Mouse (Mus musculus) intestine, embryonic 14.5 days (tissue): ENCODE data around the gene Nxn. TPM values are rescaled to one million over a fixed set of nuclear protein-coding genes. Genes with fewer than 3 reads are reported as not detected.

ENCODE experiments used
- ATAC-seq: fragments of 200-750 bp; cut with Nextera tagmentation; replicated peaks from 2 replicates; pipeline ENCODE4 v1.8.0; 2017; ENCODE audit warnings: low read depth, moderate number of reproducible peaks, moderate TSS enrichment, moderate library complexity; ENCODE audit not compliant: low FRiP score, low TSS enrichment
- DNase-seq: peaks from one replicate; pipeline ENCODE4 v3.0.0-alpha.2; 2018; ENCODE audit warnings: low spot score
- H3K27ac ChIP-seq: fragments of 300-500 bp; sonication (generic); 2 replicates; pipeline ENCODE4 v1.5.1; 2014; ENCODE audit warnings: low read depth, mild to moderate bottlenecking, control low read depth
- H3K27me3 ChIP-seq: fragments of 300-500 bp; sonication (generic); replicated peaks from 2 replicates; pipeline ENCODE4 v1.6.1; 2014; ENCODE audit warnings: low read length, control low read depth; ENCODE audit not compliant: control insufficient read depth, insufficient read depth
- H3K36me3 ChIP-seq: fragments of 300-500 bp; sonication (generic); 2 replicates; pipeline ENCODE4 v1.6.1; 2014; ENCODE audit warnings: low read length, control low read depth; ENCODE audit not compliant: control insufficient read depth, insufficient read depth
- H3K4me1 ChIP-seq: fragments of 300-500 bp; sonication (generic); replicated peaks from 2 replicates; pipeline ENCODE4 v1.6.1; 2014; ENCODE audit warnings: low read length, control low read depth, mixed read lengths; ENCODE audit not compliant: control insufficient read depth, insufficient read depth
- H3K4me2 ChIP-seq: fragments of 300-500 bp; sonication (generic); 2 replicates; pipeline ENCODE4 v1.6.1; 2014; ENCODE audit warnings: low read length
- H3K4me3 ChIP-seq: fragments of 300-500 bp; sonication (generic); 2 replicates; pipeline ENCODE4 v1.5.1; 2014; ENCODE audit warnings: low read depth, low read length, control low read depth, mixed read lengths
- H3K9ac ChIP-seq: fragments of 300-500 bp; sonication (generic); 2 replicates; pipeline ENCODE4 v1.6.1; 2014; ENCODE audit warnings: mild to moderate bottlenecking, low read length
- H3K9me3 ChIP-seq: fragments of 300-500 bp; sonication (generic); 2 replicates; pipeline ENCODE4 v1.6.1; 2016; ENCODE audit warnings: low read length, control low read depth; ENCODE audit not compliant: control insufficient read depth
- WGBS: fragments of 180-500 bp; shearing (Covaris S2); extraction: QIAGEN DNeasy Blood & Tissue Kit; methylation state at CpG from one replicate; pipeline ENCODE4 v1.1.7; 2014; 5-methylcytosine and 5-hydroxymethylcytosine counted together
- polyA plus RNA-seq: library from polyadenylated mRNA; unstranded; fragments of >200 nt; fragmentation: Nextera tagmentation; extraction: Ambion mirVana; gene quantifications from 2 replicates; pipeline ENCODE4 v1.2.1, GENCODE M21; 2014

Gene Nxn
- polyA plus RNA-seq, 1 experiment from 2014 or later, result 45.8 TPM

DNA sequence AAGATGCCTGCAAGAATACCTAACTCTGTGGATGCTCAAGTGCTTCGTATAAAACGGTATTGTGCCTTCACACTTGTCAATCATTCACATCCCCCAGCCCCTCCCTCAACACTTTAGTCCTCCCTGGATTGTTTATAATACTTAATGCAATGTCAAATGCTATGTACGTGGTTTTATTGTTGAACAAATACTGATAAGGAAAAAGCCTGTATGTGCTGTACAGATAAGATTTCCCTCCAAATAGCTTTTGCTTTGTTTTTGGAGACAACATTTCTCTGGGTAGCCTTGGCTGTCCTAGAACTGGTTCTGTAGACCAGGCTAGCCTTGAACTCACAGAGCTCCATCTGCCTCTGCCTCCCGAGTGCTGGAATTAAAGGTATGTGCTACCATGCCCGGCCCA, 59.1 kb downstream of the Nxn start:
- Histone ChIP-seq H3K9me3 (no peaks in the 10 kb centered on the region), H3K4me1 (peaks cover 53% of the 10 kb centered on the region), H3K4me2 (no peak overlapping the region), H3K9ac (no peak overlapping the region), H3K36me3 (no peaks in the 10 kb centered on the region), H3K27ac (no peak overlapping the region), H3K4me3 (no peak overlapping the region), H3K27me3 (no peaks in the 10 kb centered on the region)
- DNase-seq (no peak), ATAC-seq (no peak)
- WGBS, result 69% methylated on average over 5 of the region's 5 CpGs

DNA sequence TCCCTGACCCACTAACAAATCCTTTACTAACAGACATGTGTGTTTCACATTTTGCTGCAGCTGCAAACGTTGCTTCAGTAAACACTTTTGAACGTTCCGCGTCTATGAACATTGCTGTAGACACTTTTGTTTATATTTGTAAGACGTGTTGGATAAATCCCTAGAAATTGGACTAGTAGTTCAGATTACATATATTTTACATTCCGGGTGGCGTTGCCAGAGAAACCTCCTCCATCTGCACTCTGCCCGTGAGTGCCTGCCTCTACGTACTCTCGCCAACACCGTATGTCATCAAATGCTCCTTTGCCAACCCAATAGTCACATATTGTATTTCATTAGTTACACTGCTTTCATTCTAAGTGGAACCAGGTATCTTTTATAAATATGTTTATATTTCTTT, 59.8 kb downstream of the Nxn start:
- no peak for ATAC-seq
- no peak overlapping the region for H3K9ac ChIP-seq

DNA sequence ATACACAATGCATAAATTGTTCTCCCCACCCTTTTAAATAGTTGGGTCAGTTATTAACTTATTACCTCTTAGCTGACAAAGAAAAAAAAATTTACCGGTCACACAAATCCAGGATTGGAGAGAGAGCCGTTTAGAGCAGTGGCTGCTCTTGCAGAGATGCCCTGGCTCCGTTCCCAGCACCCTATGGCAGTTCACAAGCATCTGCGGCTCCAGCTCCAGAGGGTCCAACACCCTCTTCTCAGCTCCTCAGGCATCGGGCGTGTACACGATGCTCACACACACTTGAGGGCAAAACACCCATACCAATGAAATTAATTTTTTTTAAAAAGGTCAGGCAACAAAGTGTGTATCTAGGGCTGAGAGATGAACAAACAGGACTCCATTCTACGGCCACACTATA, 60.3 kb downstream of the Nxn start:
- WGBS, result 74% methylated on average over 8 of the region's 8 CpGs

More for the DNA sequence above, 59.8 kb downstream of the Nxn start:
- Histone ChIP-seq H3K27me3 (no peaks in the 10 kb centered on the region), H3K36me3 (no peaks in the 10 kb centered on the region), H3K4me3 (no peak overlapping the region), H3K27ac (peak overlapping the region; percentile 30), H3K4me2 (no peak overlapping the region), H3K9me3 (no peaks in the 10 kb centered on the region), H3K4me1 (peaks cover 53% of the 10 kb centered on the region)
- no peak for DNase-seq
- 53% methylated on average over 11 of the region's 11 CpGs for WGBS

DNA sequence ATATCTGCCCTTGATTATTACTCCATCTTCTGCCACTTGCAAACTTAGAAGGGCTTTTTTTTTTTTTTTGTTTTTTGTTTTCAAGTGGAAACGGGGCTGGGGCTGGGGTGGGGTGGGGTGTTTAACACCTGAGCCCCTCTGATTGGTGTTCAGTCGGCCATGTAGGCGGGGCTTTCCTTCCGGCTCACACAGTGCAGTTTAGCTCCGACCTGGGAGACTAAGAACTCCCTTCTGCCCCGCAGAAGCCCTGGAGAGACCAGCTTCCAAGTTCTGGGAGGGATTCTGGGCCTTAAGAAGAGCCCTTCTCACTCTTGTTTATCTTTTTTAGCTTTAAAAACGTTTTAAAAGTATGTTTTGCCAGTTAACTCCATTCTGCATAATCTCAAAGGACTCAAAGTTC, 61.2 kb downstream of the Nxn start:
- 0 out of 2 replicates have a peak, but pooled peaks have one; percentile 64 for ATAC-seq
- H3K36me3 ChIP-seq, result no peaks in the 10 kb centered on the region
- peaks cover 49% of the 10 kb centered on the region for H3K4me1 ChIP-seq
- WGBS, result 15% methylated on average over 7 of the region's 7 CpGs
- no peaks in the 10 kb centered on the region for H3K9me3 ChIP-seq
- no peak for DNase-seq
- no peaks in the 10 kb centered on the region for H3K27me3 ChIP-seq
- H3K27ac ChIP-seq, result peak overlapping the region; percentile 38; the same call in 1 of the 2 replicates
- H3K9ac ChIP-seq, result no peak overlapping the region
- peak overlapping the region; percentile 14; the same call in 1 of the 2 replicates for H3K4me2 ChIP-seq
- H3K4me3 ChIP-seq, result no peak overlapping the region

More for the DNA sequence above, 60.3 kb downstream of the Nxn start:
- H3K4me1 ChIP-seq, result peaks cover 53% of the 10 kb centered on the region
- no peaks in the 10 kb centered on the region for H3K9me3 ChIP-seq
- no peak overlapping the region for H3K9ac ChIP-seq
- H3K27me3 ChIP-seq, result no peaks in the 10 kb centered on the region
- no peaks in the 10 kb centered on the region for H3K36me3 ChIP-seq
- ATAC-seq (no peak), DNase-seq (no peak)
- H3K4me2 ChIP-seq, result no peak overlapping the region
- H3K4me3 ChIP-seq, result no peak overlapping the region
- peak overlapping the region; percentile 30 for H3K27ac ChIP-seq

- Histone ChIP-seq H3K27me3 (no peaks in the 10 kb centered on the region), H3K9ac (no peak overlapping the region), H3K27ac (no peak overlapping the region), H3K36me3 (no peaks in the 10 kb centered on the region), H3K4me2 (no peak overlapping the region), H3K9me3 (no peaks in the 10 kb centered on the region), H3K4me1 (peaks cover 47% of the 10 kb centered on the region), H3K4me3 (no peak overlapping the region)
- DNase-seq (no peak), ATAC-seq (no peak)
- WGBS, result 56% methylated on average over 9 of the region's 9 CpGs
Observed at GRCm38 (mm10) chr11:76337236-76337635, 61.7 kb downstream of the Nxn start.

- Histone ChIP-seq H3K4me3 (no peak overlapping the region), H3K4me1 (peaks cover 41% of the 10 kb centered on the region), H3K27me3 (no peaks in the 10 kb centered on the region), H3K36me3 (no peaks in the 10 kb centered on the region), H3K27ac (no peak overlapping the region), H3K9ac (no peak overlapping the region), H3K4me2 (no peak overlapping the region), H3K9me3 (no peaks in the 10 kb centered on the region)
- ATAC-seq (no peak), DNase-seq (no peak)
Observed at GRCm38 (mm10) chr11:76336224-76336623, 62.7 kb downstream of the Nxn start.

DNA sequence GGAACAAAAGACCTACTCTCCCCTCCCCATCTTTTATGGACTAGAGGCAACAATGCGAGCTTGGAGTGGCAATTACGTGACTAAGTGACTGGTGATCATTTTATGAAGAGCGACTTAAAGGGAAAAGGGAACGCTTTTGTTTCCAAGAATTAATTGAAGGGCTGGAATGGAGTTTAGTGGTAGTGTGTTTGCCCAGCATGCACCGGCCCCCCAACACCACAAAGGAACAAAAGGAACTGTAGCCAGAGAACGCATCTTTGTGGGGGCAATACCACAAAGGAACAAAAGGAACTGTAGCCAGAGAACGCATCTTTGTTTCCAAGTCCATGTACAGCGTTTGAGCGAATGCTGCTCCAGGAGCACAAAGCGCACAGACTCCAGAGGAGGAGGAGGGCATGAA, 64.0 kb downstream of the Nxn start:
- H3K27me3 ChIP-seq, result no peaks in the 10 kb centered on the region
- WGBS, result 89% methylated on average over 10 of the region's 10 CpGs
- no peaks in the 10 kb centered on the region for H3K9me3 ChIP-seq
- ATAC-seq (no peak), DNase-seq (no peak)
- H3K36me3 ChIP-seq, result no peaks in the 10 kb centered on the region
- no peak overlapping the region for H3K27ac ChIP-seq
- no peak overlapping the region for H3K4me2 ChIP-seq
- no peak overlapping the region for H3K9ac ChIP-seq
- H3K4me3 ChIP-seq, result no peak overlapping the region
- peaks cover 28% of the 10 kb centered on the region for H3K4me1 ChIP-seq

GRCm38 (mm10) chr11:76332240-76332639, 66.7 kb downstream of the Nxn start:
- H3K27ac ChIP-seq, result no peak overlapping the region
- H3K4me2 ChIP-seq, result no peak overlapping the region
- H3K36me3 ChIP-seq, result no peaks in the 10 kb centered on the region
- no peak overlapping the region for H3K9ac ChIP-seq
- no peak for ATAC-seq
- no peak for DNase-seq
- no peaks in the 10 kb centered on the region for H3K9me3 ChIP-seq
- WGBS, result 35% methylated on average over 5 of the region's 5 CpGs
- peaks cover 26% of the 10 kb centered on the region for H3K4me1 ChIP-seq
- H3K4me3 ChIP-seq, result no peak overlapping the region
- H3K27me3 ChIP-seq, result no peaks in the 10 kb centered on the region

- peaks cover 52% of the 10 kb centered on the region for H3K4me1 ChIP-seq
Observed at GRCm38 (mm10) chr11:76328522-76329290, 70.2 kb downstream of the Nxn start.

More at GRCm38 (mm10) chr11:76328522-76329290, 70.2 kb downstream of the Nxn start:
- Histone ChIP-seq H3K27me3 (no peaks in the 10 kb centered on the region), H3K36me3 (no peaks in the 10 kb centered on the region), H3K9ac (no peak overlapping the region), H3K27ac (0 out of 2 replicates have a peak overlapping the region, but pooled peaks have one; percentile 11), H3K4me3 (no peak overlapping the region), H3K4me2 (no peak overlapping the region), H3K9me3 (no peaks in the 10 kb centered on the region)
- DNase-seq, result no peak
- ATAC-seq, result no peak
- WGBS, result 18% methylated on average over 2 of the region's 2 CpGs
